9 mouse cellular contexts compared by ENCODE assay signal in the genomic region with DNA sequence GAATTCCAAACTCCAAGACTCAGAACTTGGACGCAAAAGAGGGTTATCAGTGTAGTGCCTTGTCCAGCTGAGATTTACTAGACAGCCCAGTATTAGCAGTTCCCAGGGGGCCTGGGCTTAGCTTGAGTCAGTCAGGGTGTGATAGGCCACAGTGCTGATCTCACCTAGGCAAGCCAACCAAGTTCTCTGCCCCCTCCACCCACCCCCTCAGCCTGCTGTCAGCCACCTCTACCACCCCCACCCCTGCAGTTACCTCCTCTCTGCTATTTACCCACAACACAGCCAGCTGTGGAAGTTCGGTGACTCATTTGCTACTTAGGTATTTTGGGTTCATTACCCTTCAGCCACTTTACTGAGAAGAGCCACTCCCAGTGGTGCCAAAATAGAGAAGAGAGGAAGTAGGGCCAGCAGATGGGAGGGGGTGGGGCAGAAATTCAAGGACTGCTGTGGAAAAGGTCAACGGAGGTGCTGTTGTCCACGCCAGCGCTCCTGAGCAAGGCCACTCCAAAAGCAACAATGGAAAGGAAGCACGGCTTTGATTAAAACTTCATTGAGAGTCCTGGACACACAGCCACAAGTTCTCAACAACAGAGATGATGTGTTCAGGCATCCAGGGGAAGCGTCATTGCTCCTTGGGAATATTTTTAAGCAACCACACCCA. TPM values are rescaled to one million over a fixed set of nuclear protein-coding genes. Genes with fewer than 3 reads are reported as not detected.
DNase-seq lines count a peak whose midpoint lies in the region; ATAC-seq and TF ChIP-seq lines count a peak whose summit lies in the region.
"Had no signal": no experiment of that assay in that cellular context is flagged by ENCODE, and none has a peak within 500 bp of the region (broad histone marks: within the 10 kb centered on the region; RNA-seq: fewer than 3 reads in every experiment).

No protein-coding gene starts in this region.

- 37% methylated on average over 7 of the region's 7 CpGs for WGBS in lung, embryonic 16.5 days
- 68% methylated on average over 7 of the region's 7 CpGs for WGBS in forebrain, embryonic 11.5 days

- no peaks in the 10 kb centered on the region for H3K36me3 ChIP-seq in lung, embryonic 16.5 days (ENCODE audit: control insufficient read depth, insufficient read depth, low read length)
- no peaks in the 10 kb centered on the region for H3K36me3 ChIP-seq in forebrain, embryonic 11.5 days (ENCODE audit: control insufficient read depth, insufficient read depth, low read length)
- H3K36me3 ChIP-seq: limb, embryonic 13.5 days had no signal

- DNase-seq in layer of hippocampus, adult 2 months (ENCODE audit: low spot score in 2 of 2), result no peak
- DNase-seq in layer of hippocampus, adult 9-10 months (ENCODE audit: low spot score), result no peak
- peak; percentile 65 for DNase-seq in c-Kit-positive CD71-negative TER-119-negative erythroid progenitor cells, embryonic 14.5 days (ENCODE audit: low read depth)
- peak; percentile 70 for DNase-seq in heart, postnatal 4 days
- DNase-seq in forebrain, embryonic 11.5 days (ENCODE audit: low spot score), result no peak
- no peak for DNase-seq in layer of hippocampus, postnatal 14 days (ENCODE audit: low spot score in 2 of 2)
- DNase-seq in right cerebral cortex, adult 18-20 months, result no peak

- ATAC-seq in lung, embryonic 16.5 days (ENCODE audit: low read depth), result peak; percentile 74
- ATAC-seq in forebrain, embryonic 11.5 days (replicated peaks; ENCODE audit: low FRiP score), result no peak

- no peak overlapping the region for H3K4me2 ChIP-seq in lung, embryonic 16.5 days (ENCODE audit: low read depth, low read length)
- no peak overlapping the region for H3K4me2 ChIP-seq in forebrain, embryonic 11.5 days (ENCODE audit: low read depth, low read length, severe bottlenecking)
- H3K4me2 ChIP-seq: limb, embryonic 13.5 days had no signal

- peak overlapping the region; percentile 39; the same call in 1 of the 2 replicates for H3K27ac ChIP-seq in layer of hippocampus, adult 2 months
- no peak overlapping the region for H3K27ac ChIP-seq in lung, embryonic 16.5 days (ENCODE audit: low read length)
- no peak overlapping the region for H3K27ac ChIP-seq in forebrain, embryonic 11.5 days (ENCODE audit: low read depth, low read length)
- H3K27ac ChIP-seq: limb, embryonic 13.5 days had no signal

- H3K4me1 ChIP-seq in lung, embryonic 16.5 days (replicated peaks; ENCODE audit: control insufficient read depth, insufficient read depth, low read length), result 0 out of 2 replicates have a peak, but pooled peaks cover 2% of the 10 kb centered on the region
- H3K4me1 ChIP-seq in forebrain, embryonic 11.5 days (replicated peaks; ENCODE audit: control insufficient read depth, insufficient read depth, low read length), result no peaks in the 10 kb centered on the region
- H3K4me1 ChIP-seq: limb, embryonic 13.5 days had no signal

- no peak for TF ChIP-seq CTCF in layer of hippocampus, adult 2 months (conservative IDR thresholded peaks at IDR 0.05)

- no peak overlapping the region for H3K9ac ChIP-seq in lung, embryonic 16.5 days (ENCODE audit: low read length)
- H3K9ac ChIP-seq in forebrain, embryonic 11.5 days (ENCODE audit: low read length), result no peak overlapping the region
- H3K9ac ChIP-seq: limb, embryonic 13.5 days had no signal

- H3K9me3 ChIP-seq in lung, embryonic 16.5 days (ENCODE audit: control insufficient read depth, low read length), result no peaks in the 10 kb centered on the region
- H3K9me3 ChIP-seq in forebrain, embryonic 11.5 days (ENCODE audit: control insufficient read depth, low read length), result no peaks in the 10 kb centered on the region
- H3K9me3 ChIP-seq: limb, embryonic 13.5 days had no signal

- no peak overlapping the region for H3K4me3 ChIP-seq in layer of hippocampus, adult 2 months
- no peak overlapping the region for H3K4me3 ChIP-seq in lung, embryonic 16.5 days (ENCODE audit: low read length)
- no peak overlapping the region for H3K4me3 ChIP-seq in forebrain, embryonic 11.5 days (ENCODE audit: low read depth, low read length)
- H3K4me3 ChIP-seq: limb, embryonic 13.5 days had no signal

- no peaks in the 10 kb centered on the region for H3K27me3 ChIP-seq in lung, embryonic 16.5 days (ENCODE audit: control insufficient read depth, insufficient read depth, low read depth, low read length)
- H3K27me3 ChIP-seq in forebrain, embryonic 11.5 days (ENCODE audit: control insufficient read depth, insufficient read depth, low read length), result no peaks in the 10 kb centered on the region
- H3K27me3 ChIP-seq: limb, embryonic 13.5 days had no signal

RNA-seq across cellular contexts. Expression of a gene that starts 24.5 kb away (rescaled TPM):
- 100 to 1,000 TPM in 1 of 2 experiments, 10 to 100 TPM in 1; 94.6 to 101 TPM for total RNA-seq in layer of hippocampus, adult 2 months (2021)
- 100 to 1,000 TPM; 131 to 134 TPM for total RNA-seq in heart, postnatal 4 days (2021)
- 126 and 130 TPM in 2 replicates for polyA plus RNA-seq in lung, embryonic 16.5 days (2015; fragmentation: Nextera tagmentation; extraction: Ambion mirVana)
- 75.9 and 84.3 TPM in 2 replicates for polyA plus RNA-seq in forebrain, embryonic 11.5 days (2014; fragmentation: Nextera tagmentation; extraction: Ambion mirVana)
- 100 to 1,000 TPM; 125 to 130 TPM for total RNA-seq in layer of hippocampus, postnatal 14 days (2021)

RNA-seq across cellular contexts. Expression of a gene that starts 45.0 kb away (rescaled TPM):
- 1 to 10 TPM in 1 of 2 experiments, under 1 TPM in 1; 0.82 to 1.2 TPM for total RNA-seq in layer of hippocampus, adult 2 months (2021)
- not detected for total RNA-seq in heart, postnatal 4 days (2021)
- 0.45 TPM in 2 replicates for polyA plus RNA-seq in lung, embryonic 16.5 days (2015; fragmentation: Nextera tagmentation; extraction: Ambion mirVana)
- polyA plus RNA-seq in forebrain, embryonic 11.5 days (2014; fragmentation: Nextera tagmentation; extraction: Ambion mirVana), result 0.23 TPM in 1 of 2 replicates, not detected in the other
- total RNA-seq in layer of hippocampus, postnatal 14 days (2021), result under 1 TPM; 0.62 to 0.95 TPM

RNA-seq across cellular contexts. Expression of a gene that starts 45.1 kb away (rescaled TPM):
- total RNA-seq in layer of hippocampus, adult 2 months (2021), result 1 to 10 TPM in 1 of 2 experiments, under 1 TPM in 1; 0.37 to 1.1 TPM
- under 1 TPM; 0.34 to 0.52 TPM for total RNA-seq in heart, postnatal 4 days (2021)
- polyA plus RNA-seq in lung, embryonic 16.5 days (2015; fragmentation: Nextera tagmentation; extraction: Ambion mirVana), result not detected in 2 replicates
- 0.21 TPM in 1 of 2 replicates, not detected in the other for polyA plus RNA-seq in forebrain, embryonic 11.5 days (2014; fragmentation: Nextera tagmentation; extraction: Ambion mirVana)
- under 1 TPM in 1 of 2 experiments, not detected in 1; 0.69 TPM for total RNA-seq in layer of hippocampus, postnatal 14 days (2021)
- polyA plus RNA-seq: limb, embryonic 13.5 days had no signal

Comparison
In these comparisons a context has a peak if more than half of its experiments do, and no peak if none do; other contexts are left out.
1. DNase-seq: peak in c-Kit-positive CD71-negative TER-119-negative erythroid progenitor cells, embryonic 14.5 days (single experiment) and heart, postnatal 4 days (single experiment); none in layer of hippocampus, adult 2 months (0 of 2), layer of hippocampus, adult 9-10 months (single experiment), forebrain, embryonic 11.5 days (single experiment), layer of hippocampus, postnatal 14 days (0 of 2) and right cerebral cortex, adult 18-20 months (single experiment).